Mouse (Mus musculus): ENCODE measurements around the gene Ptcd1. TPM values are rescaled to one million over a fixed set of nuclear protein-coding genes. Genes with fewer than 3 reads are reported as not detected.
A peak's percentile ranks its signal among the peaks of the same experiment; 100 is the strongest.

Ptcd1 gene
- total RNA-seq, 1 experiment, result 14.3 TPM

GRCm38 (mm10) chr5:145120921-145121320 is 46.0 kb downstream of the Ptcd1 start:
- TF ChIP-seq CHD2 (IDR thresholded peaks at IDR 0.05; ENCODE audit: low read depth, low read length) (no peak), ZNF384 (IDR thresholded peaks at IDR 0.05; ENCODE audit: low read depth, low read length) (no peak), ZC3H11A (IDR thresholded peaks at IDR 0.05; ENCODE audit: borderline replicate concordance, low read depth, low read length) (no peak), HCFC1 (IDR thresholded peaks at IDR 0.05; ENCODE audit: borderline replicate concordance, insufficient read depth, low read length) (no peak), MAFK (IDR thresholded peaks at IDR 0.05; ENCODE audit: insufficient read depth, low read depth, low read length) (no peak)
- H3K4me1 ChIP-seq (ENCODE audit: control insufficient read depth in 2 of 2, insufficient read depth in 2 of 2, low read length in 2 of 2, poor library complexity in 1 of 2), result peaks cover 2 to 3% of the 10 kb centered on the region in 2 experiments; a peak in 3 of 4 replicates
- H3K9ac ChIP-seq (ENCODE audit: insufficient read depth, low read depth, low read length, poor library complexity, severe bottlenecking), result no peak overlapping the region
- no peak overlapping the region for H3K27ac ChIP-seq (ENCODE audit: insufficient read depth, low read depth, low read length, poor library complexity, severe bottlenecking)
- H3K4me3 ChIP-seq (ENCODE audit: insufficient read depth in 1 of 2, low read depth in 1 of 2, low read length in 2 of 2, poor library complexity in 1 of 2, severe bottlenecking in 1 of 2), result no peak overlapping the region
- in situ Hi-C loops (cut with MboI; ENCODE audit: low sequenced_read_pairs in 2 of 2, unreplicated experiment in 2 of 2), result no loop called here
- H3K9me3 ChIP-seq (ENCODE audit: control insufficient read depth, insufficient read depth, low read depth, low read length), result no peaks in the 10 kb centered on the region
- no peak for DNase-seq (ENCODE audit: low read depth, low spot score)
- peaks cover 29% of the 10 kb centered on the region for H3K36me3 ChIP-seq (ENCODE audit: control insufficient read depth, insufficient read depth, low read length, poor library complexity, severe bottlenecking)

- Histone ChIP-seq H3K27ac (ENCODE audit: insufficient read depth, low read depth, low read length, poor library complexity, severe bottlenecking) (no peak overlapping the region), H3K9ac (ENCODE audit: insufficient read depth, low read depth, low read length, poor library complexity, severe bottlenecking) (no peak overlapping the region), H3K4me1 (ENCODE audit: control insufficient read depth in 2 of 2, insufficient read depth in 2 of 2, low read length in 2 of 2, poor library complexity in 1 of 2) (peaks cover 2 to 3% of the 10 kb centered on the region in 2 experiments; a peak in 3 of 4 replicates), H3K36me3 (ENCODE audit: control insufficient read depth, insufficient read depth, low read length, poor library complexity, severe bottlenecking) (peaks cover 16% of the 10 kb centered on the region), H3K4me3 (ENCODE audit: insufficient read depth in 1 of 2, low read depth in 1 of 2, low read length in 2 of 2, poor library complexity in 1 of 2, severe bottlenecking in 1 of 2) (no peak overlapping the region), H3K9me3 (ENCODE audit: control insufficient read depth, insufficient read depth, low read depth, low read length) (no peaks in the 10 kb centered on the region)
- no peak for TF ChIP-seq MAFK (IDR thresholded peaks at IDR 0.05; ENCODE audit: insufficient read depth, low read depth, low read length)
- TF ChIP-seq ZNF384 (IDR thresholded peaks at IDR 0.05; ENCODE audit: low read depth, low read length), result peak; percentile 78; the same call in 1 of the 2 replicates
- no peak for TF ChIP-seq HCFC1 (IDR thresholded peaks at IDR 0.05; ENCODE audit: borderline replicate concordance, insufficient read depth, low read length)
- no peak for TF ChIP-seq ZC3H11A (IDR thresholded peaks at IDR 0.05; ENCODE audit: borderline replicate concordance, low read depth, low read length)
- TF ChIP-seq CHD2 (IDR thresholded peaks at IDR 0.05; ENCODE audit: low read depth, low read length), result no peak
- DNase-seq (ENCODE audit: low read depth, low spot score), result peak; percentile 55
- in situ Hi-C loops (cut with MboI; ENCODE audit: low sequenced_read_pairs in 2 of 2, unreplicated experiment in 2 of 2), result no loop called here
Measured at GRCm38 (mm10) chr5:145119385-145119784, 47.5 kb downstream of the Ptcd1 start.

- Histone ChIP-seq H3K36me3 (ENCODE audit: control insufficient read depth, insufficient read depth, low read length, poor library complexity, severe bottlenecking) (peaks cover 8% of the 10 kb centered on the region), H3K4me3 (ENCODE audit: insufficient read depth in 1 of 2, low read depth in 1 of 2, low read length in 2 of 2, poor library complexity in 1 of 2, severe bottlenecking in 1 of 2) (no peak overlapping the region), H3K9ac (ENCODE audit: insufficient read depth, low read depth, low read length, poor library complexity, severe bottlenecking) (no peak overlapping the region), H3K4me1 (ENCODE audit: control insufficient read depth in 2 of 2, insufficient read depth in 2 of 2, low read length in 2 of 2, poor library complexity in 1 of 2) (peaks cover 2 to 5% of the 10 kb centered on the region in 2 experiments; a peak in 3 of 4 replicates), H3K27ac (ENCODE audit: insufficient read depth, low read depth, low read length, poor library complexity, severe bottlenecking) (no peak overlapping the region), H3K9me3 (ENCODE audit: control insufficient read depth, insufficient read depth, low read depth, low read length) (no peaks in the 10 kb centered on the region)
- TF ChIP-seq ZC3H11A (IDR thresholded peaks at IDR 0.05; ENCODE audit: borderline replicate concordance, low read depth, low read length) (no peak), CHD2 (IDR thresholded peaks at IDR 0.05; ENCODE audit: low read depth, low read length) (no peak), MAFK (IDR thresholded peaks at IDR 0.05; ENCODE audit: insufficient read depth, low read depth, low read length) (no peak), HCFC1 (IDR thresholded peaks at IDR 0.05; ENCODE audit: borderline replicate concordance, insufficient read depth, low read length) (no peak), ZNF384 (IDR thresholded peaks at IDR 0.05; ENCODE audit: low read depth, low read length) (no peak)
- DNase-seq (ENCODE audit: low read depth, low spot score), result no peak
- in situ Hi-C loops (cut with MboI; ENCODE audit: low sequenced_read_pairs in 2 of 2, unreplicated experiment in 2 of 2), result no loop called here
Measured at GRCm38 (mm10) chr5:145118461-145118860, 48.4 kb downstream of the Ptcd1 start.

- Histone ChIP-seq H3K4me1 (ENCODE audit: control insufficient read depth in 2 of 2, insufficient read depth in 2 of 2, low read length in 2 of 2, poor library complexity in 1 of 2) (peaks cover 2 to 8% of the 10 kb centered on the region in 2 experiments; a peak in 3 of 4 replicates), H3K27ac (ENCODE audit: insufficient read depth, low read depth, low read length, poor library complexity, severe bottlenecking) (no peak overlapping the region), H3K36me3 (ENCODE audit: control insufficient read depth, insufficient read depth, low read length, poor library complexity, severe bottlenecking) (peaks cover 4% of the 10 kb centered on the region), H3K9ac (ENCODE audit: insufficient read depth, low read depth, low read length, poor library complexity, severe bottlenecking) (no peak overlapping the region), H3K9me3 (ENCODE audit: control insufficient read depth, insufficient read depth, low read depth, low read length) (no peaks in the 10 kb centered on the region), H3K4me3 (ENCODE audit: insufficient read depth in 1 of 2, low read depth in 1 of 2, low read length in 2 of 2, poor library complexity in 1 of 2, severe bottlenecking in 1 of 2) (no peak overlapping the region)
- in situ Hi-C loops (cut with MboI; ENCODE audit: low sequenced_read_pairs in 2 of 2, unreplicated experiment in 2 of 2), result no loop called here
- DNase-seq (ENCODE audit: low read depth, low spot score), result no peak
- no peak for TF ChIP-seq CHD2 (IDR thresholded peaks at IDR 0.05; ENCODE audit: low read depth, low read length)
Measured at GRCm38 (mm10) chr5:145118005-145118404, 48.9 kb downstream of the Ptcd1 start.

- Histone ChIP-seq H3K27ac (ENCODE audit: insufficient read depth, low read depth, low read length, poor library complexity, severe bottlenecking) (no peak overlapping the region), H3K4me1 (ENCODE audit: control insufficient read depth in 2 of 2, insufficient read depth in 2 of 2, low read length in 2 of 2, poor library complexity in 1 of 2) (peaks cover 2 to 8% of the 10 kb centered on the region in 2 experiments; a peak in 3 of 4 replicates), H3K9ac (ENCODE audit: insufficient read depth, low read depth, low read length, poor library complexity, severe bottlenecking) (no peak overlapping the region; the same call in 1 of the 2 replicates), H3K9me3 (ENCODE audit: control insufficient read depth, insufficient read depth, low read depth, low read length) (no peaks in the 10 kb centered on the region), H3K4me3 (ENCODE audit: insufficient read depth in 1 of 2, low read depth in 1 of 2, low read length in 2 of 2, poor library complexity in 1 of 2, severe bottlenecking in 1 of 2) (peak overlapping the region in 1 of 2 experiments; percentile 36; a peak in 2 of 4 replicates), H3K36me3 (ENCODE audit: control insufficient read depth, insufficient read depth, low read length, poor library complexity, severe bottlenecking) (peaks cover 3% of the 10 kb centered on the region)
- TF ChIP-seq ZNF384 (IDR thresholded peaks at IDR 0.05; ENCODE audit: low read depth, low read length), result no peak
- no peak for TF ChIP-seq ZC3H11A (IDR thresholded peaks at IDR 0.05; ENCODE audit: borderline replicate concordance, low read depth, low read length)
- TF ChIP-seq CHD2 (IDR thresholded peaks at IDR 0.05; ENCODE audit: low read depth, low read length), result no peak
- TF ChIP-seq MAFK (IDR thresholded peaks at IDR 0.05; ENCODE audit: insufficient read depth, low read depth, low read length), result no peak
- TF ChIP-seq HCFC1 (IDR thresholded peaks at IDR 0.05; ENCODE audit: borderline replicate concordance, insufficient read depth, low read length), result no peak
- in situ Hi-C loops (cut with MboI; ENCODE audit: low sequenced_read_pairs in 2 of 2, unreplicated experiment in 2 of 2), result no loop called here
- peak; percentile 88 for DNase-seq (ENCODE audit: low read depth, low spot score)
Measured at GRCm38 (mm10) chr5:145116916-145117315, 50.0 kb downstream of the Ptcd1 start.
